Mouse (Mus musculus) layer of hippocampus, postnatal 14 days (tissue): ENCODE measurements around the gene Tmed9. TPM values are rescaled to one million over a fixed set of nuclear protein-coding genes. Genes with fewer than 3 reads are reported as not detected.
"Not testable (repeated sequence)": the region's sequence is repeated elsewhere in the genome, so short reads cannot be mapped to it uniquely, and the experiment has no call there.

Source experiments
- DNase-seq, 2 experiments: peaks; one replicate each; pipeline ENCODE4 v3.0.0; 2021 to 2022; ENCODE audit warnings: low spot score in 2 of 2, mixed read lengths in 1 of 2
- total RNA-seq, 2 experiments: library from RNA; stranded (reverse); gene quantifications; 2 replicates each; pipeline ENCODE4 v1.2.3; 2021

Tmed9 gene
- total RNA-seq, 2 experiments from 2014 or later = 132 to 133 TPM

DNA sequence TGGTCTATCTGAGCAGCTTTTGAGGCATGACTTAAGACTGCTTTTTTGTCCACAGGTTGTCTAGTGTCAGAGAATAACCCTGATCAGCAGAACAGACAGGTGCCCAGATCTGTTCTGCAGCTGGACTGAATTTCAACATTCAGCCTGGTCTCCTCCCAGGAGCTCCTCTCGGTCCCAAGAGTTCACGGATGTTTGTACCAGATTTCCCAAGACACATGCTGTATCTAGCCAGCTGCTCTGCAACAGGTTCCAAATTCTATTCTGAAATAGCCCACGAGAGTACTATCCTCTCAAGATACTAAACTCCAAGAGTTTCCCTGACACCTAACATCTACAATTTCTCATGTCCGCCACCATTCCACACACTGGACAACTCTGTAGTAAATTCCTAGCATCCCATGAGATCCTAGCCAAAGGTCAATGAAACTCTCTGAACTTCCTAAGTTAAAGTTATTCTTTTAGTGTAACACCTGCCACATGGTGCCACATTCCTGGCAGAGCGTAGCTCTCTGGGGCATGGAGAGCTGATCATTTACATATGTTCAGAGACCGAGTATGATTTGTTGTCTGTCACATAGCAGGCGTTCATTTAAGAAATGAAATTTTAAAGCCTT, 10.2 kb upstream of the Tmed9 start:
- DNase-seq = no peak

DNA sequence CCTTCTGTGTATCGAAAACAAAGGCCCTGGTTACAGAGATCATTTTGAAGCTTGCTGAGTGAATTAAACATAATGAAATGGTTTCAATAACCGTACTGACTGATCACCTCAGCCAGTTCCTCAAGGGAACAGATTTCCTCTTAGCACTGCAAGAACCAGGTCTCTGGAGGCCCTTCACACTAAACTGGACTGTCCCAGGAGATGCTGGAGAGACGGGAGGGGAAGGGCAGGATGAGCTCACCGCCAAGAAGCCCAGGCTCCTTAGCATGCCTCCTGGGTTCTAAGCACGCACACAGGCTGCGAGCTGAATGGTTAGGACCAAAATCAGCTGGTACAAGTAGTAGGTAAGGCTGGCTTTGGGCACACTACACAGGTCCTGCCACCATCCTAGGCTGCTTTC, 6.5 kb upstream of the Tmed9 start:
- DNase-seq = no peak

DNA sequence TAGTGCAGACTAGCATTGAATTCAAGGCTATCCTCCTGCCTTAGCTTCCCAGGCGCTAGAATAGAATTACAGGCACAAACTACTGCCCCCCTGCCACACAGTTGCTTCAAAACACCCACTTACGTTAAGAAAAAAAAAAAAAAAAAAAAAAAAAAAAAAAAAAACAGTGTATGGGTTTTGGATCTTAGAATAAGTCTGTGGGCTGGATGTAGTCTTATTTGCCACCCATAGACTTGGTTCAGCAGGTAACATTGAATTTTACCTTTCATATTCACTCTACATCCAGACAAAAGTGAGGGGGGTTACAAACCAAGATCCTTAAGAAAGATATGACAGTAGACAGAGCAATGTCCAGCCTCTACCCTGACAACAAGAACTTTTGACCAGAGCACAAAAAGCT, 5.6 kb upstream of the Tmed9 start:
- no peak for DNase-seq

DNA sequence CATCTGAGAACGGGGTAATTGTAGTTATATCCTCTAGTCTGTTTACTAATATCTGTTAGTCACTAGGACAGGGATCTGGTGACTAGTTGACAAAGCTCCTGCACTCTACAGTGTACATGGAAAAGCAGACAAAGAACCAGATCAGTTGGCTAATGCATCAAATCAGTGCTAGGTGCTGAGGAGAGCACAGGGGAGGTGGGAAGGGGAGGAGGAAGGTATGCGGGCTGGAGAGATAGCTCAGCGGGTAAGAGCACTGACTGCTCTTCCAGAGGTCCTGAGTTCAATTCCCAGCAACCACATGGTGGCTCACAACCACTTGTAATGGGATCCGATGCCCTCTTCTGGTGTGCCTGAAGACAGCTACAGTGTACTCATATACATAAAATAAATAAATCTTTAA, 5.0 kb upstream of the Tmed9 start:
- DNase-seq = not testable (repeated sequence)

DNA sequence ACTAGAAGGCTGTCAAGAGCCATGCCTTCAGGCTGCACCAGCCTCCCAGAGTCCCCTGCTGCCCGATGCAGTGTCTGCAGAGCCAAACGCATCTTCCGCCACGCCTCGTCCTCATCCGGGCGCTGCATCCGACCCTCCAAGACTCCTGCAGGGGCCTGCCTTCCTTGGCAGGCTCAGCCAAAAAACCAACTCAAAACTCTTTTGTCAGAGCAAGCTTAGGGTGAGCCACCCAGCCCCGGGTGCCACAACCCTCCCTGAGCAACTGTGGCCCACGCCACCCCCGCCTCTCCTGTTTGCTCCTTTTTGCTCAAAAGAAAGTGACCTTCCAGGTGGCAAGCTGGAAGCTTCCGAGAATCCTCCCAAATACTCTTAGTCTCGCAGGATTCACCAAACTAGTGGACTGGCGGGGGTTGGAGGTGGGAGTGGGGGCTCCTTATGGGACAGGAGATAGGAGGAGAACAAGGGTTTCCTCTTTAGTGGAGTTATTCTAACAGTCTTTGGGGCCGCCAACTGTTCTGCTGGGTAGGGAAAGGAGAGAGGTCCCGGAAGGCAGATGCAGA, 3.7 kb upstream of the Tmed9 start:
- peak in 1 of 2 experiments; percentile 9 for DNase-seq

DNA sequence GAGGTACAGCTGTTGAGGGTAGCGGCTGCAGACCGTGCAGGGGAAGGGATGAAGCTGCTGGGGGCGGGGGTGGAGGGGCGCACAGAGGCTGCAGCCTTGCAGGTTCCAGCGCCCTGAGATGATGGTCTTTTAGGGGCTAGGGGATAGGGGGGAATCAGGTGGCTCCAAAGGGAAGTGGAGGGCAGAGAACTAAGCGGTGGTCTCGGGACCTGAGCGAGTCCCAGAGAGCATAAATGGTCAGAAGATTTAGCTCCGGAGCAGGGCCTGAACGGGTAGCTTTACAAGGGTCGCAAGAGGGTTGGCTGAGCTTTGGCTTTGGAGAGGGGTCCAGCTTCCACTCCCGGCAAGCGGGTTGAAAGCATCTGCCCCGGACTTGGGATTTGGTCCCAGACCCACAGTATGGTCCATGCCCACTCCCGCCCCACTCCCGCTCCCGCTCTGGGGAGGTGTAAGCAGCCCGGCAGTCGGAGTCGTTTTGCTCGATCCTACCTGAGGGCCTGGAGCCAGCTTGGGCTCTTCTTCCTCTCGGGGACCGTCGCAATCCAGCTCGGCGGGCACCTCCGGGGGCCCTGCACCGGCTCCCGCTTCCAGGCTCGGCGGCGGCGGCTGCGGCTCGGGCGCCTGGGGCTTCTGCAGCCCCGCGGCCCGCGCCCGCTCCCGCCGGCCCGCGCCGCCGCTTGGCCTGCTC, 3.1 kb upstream of the Tmed9 start:
- peak in 1 of 2 experiments; percentile 37 for DNase-seq

DNA sequence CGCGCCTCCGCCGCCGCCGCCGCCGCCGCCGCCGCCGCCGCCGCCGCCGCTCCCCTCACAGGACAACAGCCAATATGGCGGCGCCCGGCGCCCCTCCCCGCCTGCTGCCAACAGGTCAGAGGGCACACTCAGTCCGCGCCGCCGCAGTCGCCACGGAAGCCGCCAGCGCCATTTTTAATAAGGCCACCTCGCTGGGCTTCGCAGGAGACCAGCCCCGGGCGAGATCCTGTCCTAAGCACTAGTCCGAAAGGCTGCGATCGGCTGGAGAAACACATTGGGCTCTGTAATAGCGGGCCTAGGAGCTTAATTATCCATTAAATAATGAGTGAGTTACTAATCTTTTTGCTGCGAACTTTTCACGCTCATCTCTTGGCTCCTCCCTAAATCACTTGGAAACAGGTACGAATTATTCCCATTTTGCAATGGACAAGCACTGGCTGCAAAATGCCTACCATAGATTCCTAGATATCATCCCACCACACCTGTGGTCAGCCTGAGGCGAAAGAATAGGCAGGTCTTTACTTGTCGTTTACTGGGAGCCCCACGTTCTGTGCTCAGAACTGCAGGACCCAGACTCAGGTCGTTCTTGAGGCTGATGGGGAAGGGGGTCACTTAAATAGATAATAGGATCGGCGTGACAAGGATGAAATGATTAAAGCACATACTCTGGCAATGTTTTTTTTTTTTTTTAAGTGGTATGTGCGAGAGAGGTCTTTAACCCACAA, 2.3 kb upstream of the Tmed9 start, which contains the start of gene Fam193b:
TSS of gene Fam193b (minus strand) at position 94 of the 725 bp plus-strand sequence.
- DNase-seq = peak; percentile 91 to 95

DNA sequence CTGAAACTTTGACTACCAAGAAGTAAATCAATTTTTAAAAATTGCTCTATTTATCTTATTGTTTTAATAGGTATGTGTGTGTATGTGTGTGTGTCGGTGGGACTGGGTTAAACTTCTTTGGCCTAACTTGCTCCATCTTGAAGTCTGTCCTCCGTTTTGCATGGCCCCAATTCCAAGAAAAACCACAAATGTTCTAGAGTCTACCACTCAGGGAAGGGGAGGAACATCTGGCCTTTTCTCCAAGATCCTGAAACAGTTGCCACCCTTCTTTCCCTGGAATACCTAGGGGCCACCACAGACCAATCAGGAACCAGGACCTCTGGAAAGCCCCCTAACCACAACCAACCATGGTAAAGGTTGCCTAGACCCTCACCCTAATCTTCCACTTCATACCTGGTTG, 1.6 kb upstream of the Tmed9 start:
- no peak for DNase-seq

DNA sequence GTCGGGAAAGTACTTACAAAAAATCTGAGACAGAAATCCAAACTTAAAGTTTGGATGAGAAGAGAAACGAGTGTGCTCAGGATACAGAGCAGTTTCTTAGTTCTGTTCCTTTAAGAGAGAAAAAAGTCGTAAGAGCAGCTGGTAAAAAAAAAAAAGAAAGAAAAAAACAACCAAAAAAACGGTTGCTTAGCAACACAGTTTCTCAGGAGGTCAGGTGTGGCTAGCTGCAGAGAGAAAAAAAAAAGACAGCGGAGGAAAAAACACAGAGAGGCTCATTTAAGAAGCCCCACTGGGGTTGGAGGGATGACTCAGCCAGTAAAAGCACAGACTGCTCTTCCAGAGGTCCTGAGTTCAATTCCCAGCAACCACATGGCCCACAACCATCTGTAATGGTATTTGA, 789 bp downstream of the Tmed9 start:
- no peak for DNase-seq

DNA sequence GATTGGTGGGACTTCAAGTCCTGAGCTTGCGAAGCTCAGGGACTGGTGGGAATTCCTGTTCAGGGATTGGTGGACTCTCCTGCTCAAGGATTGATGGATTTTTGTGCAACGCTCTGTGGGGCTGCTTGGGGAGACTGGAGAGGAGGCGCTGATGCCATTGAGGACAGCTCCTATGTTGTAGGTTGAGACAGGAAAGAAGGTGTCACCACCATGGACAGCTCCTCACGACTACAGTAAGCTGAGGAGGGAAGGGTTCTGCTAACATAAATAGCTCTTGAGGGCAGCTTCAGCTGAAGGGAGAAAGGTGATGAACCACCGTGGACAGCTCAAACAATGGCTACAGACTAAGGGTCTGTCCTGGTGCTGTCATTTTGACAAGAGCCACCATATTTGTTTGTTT, 2.4 kb downstream of the Tmed9 start:
- no peak for DNase-seq

DNA sequence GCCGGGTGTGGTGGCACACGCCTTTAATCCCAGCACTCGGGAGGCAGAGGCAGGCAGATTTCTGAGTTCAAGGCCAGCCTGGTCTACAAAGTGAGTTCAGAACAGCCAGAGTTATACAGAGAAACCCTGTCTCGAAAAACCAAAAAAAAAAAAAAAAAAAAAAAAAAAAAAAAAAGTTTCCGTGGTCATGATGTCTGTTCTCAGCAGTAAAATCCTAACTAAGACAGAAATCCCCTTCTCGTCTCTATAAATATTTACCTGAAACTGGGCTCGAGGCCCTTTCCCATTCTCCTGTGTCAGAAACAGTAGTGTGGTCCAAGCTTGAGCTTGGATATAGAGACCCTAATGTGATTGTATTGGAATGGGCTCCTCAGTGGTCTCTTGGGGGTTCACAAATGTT, 3.3 kb downstream of the Tmed9 start:
- not testable (repeated sequence) for DNase-seq

DNA sequence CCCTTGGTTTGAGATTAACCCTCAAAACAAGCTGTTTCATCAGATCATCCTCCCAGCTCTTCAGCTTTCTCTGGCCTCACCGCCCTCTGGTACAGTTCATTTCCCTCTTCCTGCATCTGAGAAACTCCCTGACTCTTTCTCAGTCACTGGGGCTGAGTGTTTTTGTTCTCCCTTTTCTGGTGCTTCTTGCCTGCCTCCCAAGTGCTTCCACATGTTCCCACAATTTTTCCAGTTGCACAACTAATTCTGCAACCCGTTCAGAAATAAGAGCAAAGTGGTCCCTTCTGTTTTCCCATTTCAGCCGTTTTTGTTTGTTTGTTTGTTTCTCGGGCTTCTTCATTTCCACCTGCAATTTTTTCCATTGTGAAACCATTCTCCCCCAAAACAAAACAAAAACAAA, 4.6 kb downstream of the Tmed9 start:
- no peak for DNase-seq

DNA sequence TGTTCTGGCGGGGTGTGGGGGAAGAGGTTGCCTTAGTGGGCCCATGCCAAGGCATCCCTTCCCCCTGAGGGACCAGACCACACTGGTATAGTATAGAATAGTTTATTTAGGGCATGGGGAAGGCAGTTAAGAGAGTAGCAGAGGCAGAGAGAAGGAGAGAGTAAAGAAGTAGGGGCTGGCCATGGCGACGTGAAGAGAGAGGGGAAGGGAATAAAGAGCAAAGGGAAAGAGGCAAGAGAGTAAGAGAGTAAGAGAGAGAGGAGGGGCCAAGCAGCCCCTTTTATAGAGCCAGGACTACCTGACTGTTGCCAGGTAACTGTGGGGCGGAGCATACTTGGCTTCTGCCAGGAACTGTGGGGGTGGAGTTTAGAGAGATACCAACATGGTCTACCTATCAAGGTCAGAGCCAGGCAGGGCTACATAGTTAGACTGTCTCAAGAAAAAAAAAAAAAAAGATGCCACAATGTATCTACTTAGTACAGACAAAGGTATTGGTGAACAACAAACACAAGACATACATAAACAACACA, 18.5 kb downstream of the Tmed9 start:
- DNase-seq = no peak

DNA sequence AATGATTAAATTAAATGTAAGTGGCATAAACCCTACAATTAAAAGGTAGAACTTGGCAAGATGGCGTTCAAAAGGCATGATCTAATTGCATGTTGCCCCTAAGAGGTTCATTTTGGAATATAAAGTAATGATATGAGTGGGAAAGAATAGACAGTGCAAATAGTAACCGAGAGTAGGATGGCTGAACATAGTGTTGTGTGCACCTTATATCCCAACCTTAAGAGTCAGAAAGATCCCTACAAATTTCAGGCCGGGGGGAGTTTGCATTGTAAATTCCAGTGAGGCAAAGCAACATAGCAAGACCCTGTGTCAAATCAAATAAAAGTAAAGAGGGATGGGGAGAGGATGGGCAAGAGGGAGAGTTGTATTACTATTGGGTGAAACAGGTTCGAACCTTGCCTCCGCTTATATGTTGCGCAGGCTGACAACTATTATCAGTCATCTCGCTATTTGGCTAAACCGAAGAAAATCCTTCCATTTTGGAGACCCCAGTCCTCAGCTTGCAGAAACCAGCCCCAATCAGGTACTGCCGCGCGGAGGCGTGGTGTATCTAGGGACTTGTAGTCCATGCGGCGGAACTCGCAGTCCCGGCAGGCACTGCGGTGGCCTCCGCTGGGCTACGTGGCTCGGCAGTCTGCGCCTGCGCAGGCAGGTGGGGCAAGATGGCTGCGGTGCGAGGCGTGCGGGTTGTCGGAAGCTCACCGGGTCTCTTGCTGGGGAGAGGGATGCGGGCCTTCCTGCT, 19.2 kb downstream of the Tmed9 start:
- DNase-seq = peak; percentile 95 to 97

DNA sequence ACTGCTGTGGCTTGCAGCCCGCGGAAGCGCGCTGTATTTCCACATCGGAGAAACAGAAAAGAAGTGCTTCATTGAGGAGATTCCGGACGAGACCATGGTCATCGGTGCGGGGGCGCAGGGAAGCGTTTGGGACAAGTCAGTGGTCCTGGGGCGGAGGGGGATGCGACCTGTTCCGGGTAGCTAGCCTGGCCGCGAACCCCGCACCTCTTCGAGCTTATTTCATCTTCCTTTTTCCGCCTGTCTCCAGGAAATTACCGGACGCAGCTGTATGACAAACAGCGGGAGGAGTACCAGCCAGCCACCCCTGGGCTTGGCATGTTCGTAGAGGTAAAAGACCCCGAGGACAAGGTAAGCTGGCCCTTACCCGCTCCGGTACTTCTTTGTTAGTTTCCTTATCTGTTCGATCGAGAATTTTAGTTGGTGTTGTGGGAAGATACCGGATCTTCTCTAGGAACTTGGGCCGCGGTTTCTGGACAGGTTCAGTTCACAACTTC, 19.8 kb downstream of the Tmed9 start:
- no peak for DNase-seq

DNA sequence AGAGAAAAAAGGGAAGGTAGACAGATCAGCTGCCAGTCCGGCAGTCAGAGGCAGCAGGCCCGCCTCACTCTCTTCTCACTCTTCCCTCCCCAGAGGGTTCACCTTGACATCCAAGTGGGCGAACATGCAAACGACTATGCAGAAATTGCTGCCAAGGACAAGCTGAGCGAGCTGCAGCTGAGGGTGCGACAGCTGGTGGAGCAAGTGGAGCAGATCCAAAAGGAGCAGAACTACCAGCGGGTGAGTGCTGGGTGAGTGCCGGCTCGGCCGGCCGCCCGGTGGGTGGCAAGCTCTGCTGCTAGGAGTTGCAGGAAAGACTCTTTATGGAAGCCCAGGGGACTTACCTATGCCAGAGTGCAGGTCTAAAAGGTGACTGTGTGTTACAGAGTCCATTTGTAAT, 21.8 kb downstream of the Tmed9 start:
- peak; percentile 49 to 59 for DNase-seq

DNA sequence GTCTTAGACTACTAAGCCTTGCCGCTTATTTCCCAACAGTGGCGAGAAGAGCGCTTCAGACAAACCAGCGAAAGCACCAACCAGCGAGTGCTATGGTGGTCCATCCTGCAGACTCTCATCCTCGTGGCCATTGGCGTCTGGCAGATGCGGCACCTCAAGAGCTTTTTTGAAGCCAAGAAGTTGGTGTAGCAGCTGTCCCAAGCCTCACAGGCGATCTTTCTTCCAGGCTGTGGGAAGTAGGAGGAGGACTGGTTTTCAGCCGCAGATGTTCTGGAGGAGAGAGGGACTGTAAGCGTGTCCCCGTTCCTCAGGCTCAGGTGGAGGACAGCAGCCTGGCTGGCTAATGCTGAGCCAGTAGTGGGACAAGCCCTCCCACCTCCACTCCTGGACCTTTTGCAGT, 23.3 kb downstream of the Tmed9 start:
- no peak for DNase-seq

DNA sequence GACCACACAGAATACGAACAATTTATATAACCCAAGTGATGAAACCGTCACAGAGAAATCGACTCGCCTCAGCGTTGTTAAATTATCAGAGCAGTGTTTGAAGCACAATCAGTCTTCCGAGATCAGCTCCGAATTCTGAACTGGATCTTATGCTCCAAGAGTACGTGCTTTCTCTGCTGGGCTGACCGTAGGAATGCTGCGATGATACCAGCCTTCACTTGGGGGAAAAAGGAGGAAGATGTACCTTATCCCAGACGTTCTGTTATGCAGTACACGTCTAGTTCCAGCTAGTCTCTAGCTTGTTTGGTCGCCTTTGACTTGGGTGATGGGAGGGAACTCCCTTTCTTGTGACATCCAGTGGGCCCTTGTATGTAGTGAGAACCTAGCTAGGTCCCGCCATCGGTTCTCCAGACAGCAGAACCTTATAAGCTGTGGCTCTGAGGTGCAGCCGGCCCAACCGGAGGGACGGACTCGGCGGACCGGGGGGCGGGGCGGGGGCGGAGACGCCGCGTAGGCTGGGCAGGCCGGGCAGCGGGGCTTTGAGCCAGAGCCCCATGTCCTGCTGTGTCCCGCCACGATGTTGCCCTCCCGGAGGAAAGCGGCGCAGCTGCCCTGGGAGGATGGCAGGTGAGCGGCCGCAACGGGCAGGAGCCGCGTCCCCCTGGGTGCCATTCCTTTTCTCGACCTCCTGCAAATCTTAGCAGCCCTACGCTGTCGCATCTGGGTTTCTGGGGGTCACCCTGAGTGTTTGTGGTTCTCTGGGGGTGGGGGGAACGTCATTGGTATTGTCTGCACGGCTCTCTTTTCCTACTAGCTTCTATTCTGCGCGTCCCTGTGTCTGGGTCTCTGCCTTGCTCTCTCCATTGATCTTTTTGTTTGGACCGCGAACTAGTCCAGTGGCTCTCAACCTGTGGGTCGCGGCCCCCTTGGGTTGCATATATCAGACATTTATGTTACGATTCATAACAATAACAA, 26.3 kb downstream of the Tmed9 start, which contains the start of gene B4galt7:
TSS of gene B4galt7 (plus strand) at position 331 of the 975 bp plus-strand sequence.
- DNase-seq = peak; percentile 80 to 81

DNA sequence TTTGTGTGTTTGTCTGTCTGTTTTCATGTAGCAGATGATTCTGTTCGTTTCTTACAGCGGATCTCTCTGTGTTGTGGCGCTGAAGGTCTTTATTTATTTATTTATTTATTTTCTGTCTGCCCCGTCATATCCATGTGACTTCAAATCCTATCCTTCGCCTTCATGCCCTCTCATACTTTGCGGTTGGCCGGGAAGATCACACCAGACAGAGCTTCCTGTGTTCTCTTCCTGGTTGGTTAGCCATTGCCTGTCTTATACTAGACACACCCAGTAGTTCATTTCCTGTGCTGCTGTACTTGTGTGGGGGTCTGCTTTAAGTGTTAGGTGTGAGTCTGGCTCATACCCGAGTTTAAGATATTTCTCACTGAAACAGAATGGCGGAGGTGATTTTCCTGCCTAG, 27.1 kb downstream of the Tmed9 start:
- no peak for DNase-seq

DNA sequence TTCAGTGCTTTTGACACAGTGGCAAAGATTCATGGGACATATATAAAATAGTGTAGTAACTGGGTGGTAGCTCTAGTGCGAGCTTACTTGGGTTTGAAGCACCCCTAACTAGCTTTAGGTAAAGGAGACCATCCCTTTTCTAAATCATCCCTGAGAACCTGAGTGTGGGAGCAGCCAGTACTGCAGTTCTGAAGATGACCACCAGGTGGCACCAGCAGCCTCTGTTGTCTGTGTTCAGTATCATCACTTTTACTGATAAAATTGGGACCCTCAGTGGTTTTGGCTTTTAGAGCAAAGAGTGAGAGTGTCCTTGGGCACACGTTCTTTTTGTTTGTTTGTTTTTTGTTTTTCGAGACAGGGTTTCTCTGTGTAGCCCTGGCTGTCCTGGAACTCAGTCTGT, 28.1 kb downstream of the Tmed9 start:
- peak; percentile 82 to 88 for DNase-seq
